Mouse (Mus musculus): ENCODE data around the gene Pirb. TPM values are rescaled to one million over a fixed set of nuclear protein-coding genes. Genes with fewer than 3 reads are reported as not detected.
A peak's percentile ranks its signal among the peaks of the same experiment; 100 is the strongest.
"Not testable (repeated sequence)": the region's sequence is repeated elsewhere in the genome, so short reads cannot be mapped to it uniquely, and the experiment has no call there.

Gene Pirb
- total and polyA plus RNA-seq, 3 experiments = 2.2 to 6.7 (median 2.4) TPM

GRCm38 (mm10) chr7:3707568-3708413, 12.4 kb downstream of the Pirb start:
- Histone ChIP-seq H3K27ac (no peak overlapping the region), H3K27me3 (ENCODE audit: control insufficient read depth, insufficient read depth, low read length) (no peaks in the 10 kb centered on the region), H3K9ac (ENCODE audit: low read depth, low read length) (no peak overlapping the region), H3K79me2 (replicated peaks; ENCODE audit: control insufficient read depth, insufficient read depth, low read length) (no peaks in the 10 kb centered on the region), H3K4me1 (ENCODE audit: control insufficient read depth, insufficient read depth, low read length) (peaks cover 5% of the 10 kb centered on the region), H3K4me3 (no peak overlapping the region), H3K36me3 (ENCODE audit: control insufficient read depth, insufficient read depth, low read length) (peaks cover 19% of the 10 kb centered on the region)
- intact Hi-C loops (cut with DNase I) = loop anchor here (10.0 kb wide), 2 partner anchors 413 to 737 kb away; partner anchors contain the start of gene Rdh13
- TF ChIP-seq POLR2A (IDR thresholded peaks at IDR 0.05; ENCODE audit: insufficient read depth, low read depth, low read length) (no peak), CTCF (IDR thresholded peaks at IDR 0.05) (no peak), EP300 (IDR thresholded peaks at IDR 0.05; ENCODE audit: insufficient read depth, low read depth, low read length) (no peak)
- DNase-seq = no peak
- WGBS = 65% methylated on average over 7 of the region's 7 CpGs

- intact Hi-C loops (cut with DNase I) = loop anchor here (10.0 kb wide), 2 partner anchors 412 to 738 kb away; partner anchors contain the start of gene Rdh13
- Histone ChIP-seq H3K27ac (no peak overlapping the region; the same call in 1 of the 2 replicates), H3K9ac (ENCODE audit: low read depth, low read length) (no peak overlapping the region), H3K4me1 (ENCODE audit: control insufficient read depth, insufficient read depth, low read length) (peaks cover 5% of the 10 kb centered on the region), H3K79me2 (replicated peaks; ENCODE audit: control insufficient read depth, insufficient read depth, low read length) (no peaks in the 10 kb centered on the region), H3K36me3 (ENCODE audit: control insufficient read depth, insufficient read depth, low read length) (peaks cover 19% of the 10 kb centered on the region), H3K27me3 (ENCODE audit: control insufficient read depth, insufficient read depth, low read length) (no peaks in the 10 kb centered on the region), H3K4me3 (no peak overlapping the region)
- TF ChIP-seq CTCF (IDR thresholded peaks at IDR 0.05) (no peak), EP300 (IDR thresholded peaks at IDR 0.05; ENCODE audit: insufficient read depth, low read depth, low read length) (no peak), POLR2A (IDR thresholded peaks at IDR 0.05; ENCODE audit: insufficient read depth, low read depth, low read length) (no peak; the same call in 1 of the 2 replicates)
- 42% methylated on average over 4 of the region's 4 CpGs for WGBS
- DNase-seq = peak in 1 of 2 experiments; percentile 45
These were observed 13.2 kb downstream of the Pirb start for GRCm38 (mm10) chr7:3707027-3707426.

- Histone ChIP-seq H3K4me1 (ENCODE audit: control insufficient read depth, insufficient read depth, low read length) (peaks cover 5% of the 10 kb centered on the region), H3K36me3 (ENCODE audit: control insufficient read depth, insufficient read depth, low read length) (peaks cover 19% of the 10 kb centered on the region), H3K9ac (ENCODE audit: low read depth, low read length) (peak overlapping the region; percentile 2; the same call in 1 of the 2 replicates), H3K27me3 (ENCODE audit: control insufficient read depth, insufficient read depth, low read length) (no peaks in the 10 kb centered on the region), H3K79me2 (replicated peaks; ENCODE audit: control insufficient read depth, insufficient read depth, low read length) (no peaks in the 10 kb centered on the region), H3K4me3 (no peak overlapping the region), H3K27ac (peak overlapping the region; percentile 15)
- WGBS = 39% methylated on average over 11 of the region's 11 CpGs
- DNase-seq = peak in 1 of 2 experiments; percentile 16
- TF ChIP-seq POLR2A (IDR thresholded peaks at IDR 0.05; ENCODE audit: insufficient read depth, low read depth, low read length) (no peak), CTCF (IDR thresholded peaks at IDR 0.05) (no peak), EP300 (IDR thresholded peaks at IDR 0.05; ENCODE audit: insufficient read depth, low read depth, low read length) (no peak)
- intact Hi-C loops (cut with DNase I) = loop anchor here (10.0 kb wide), 2 partner anchors 412 to 738 kb away; partner anchors contain the start of gene Rdh13
These were observed 13.8 kb downstream of the Pirb start for GRCm38 (mm10) chr7:3706343-3706934.

- Histone ChIP-seq H3K36me3 (ENCODE audit: control insufficient read depth, insufficient read depth, low read length) (peaks cover 19% of the 10 kb centered on the region), H3K9ac (ENCODE audit: low read depth, low read length) (peak overlapping the region; percentile 43), H3K4me1 (ENCODE audit: control insufficient read depth, insufficient read depth, low read length) (peaks cover 5% of the 10 kb centered on the region), H3K27me3 (ENCODE audit: control insufficient read depth, insufficient read depth, low read length) (no peaks in the 10 kb centered on the region), H3K4me3 (no peak overlapping the region), H3K79me2 (replicated peaks; ENCODE audit: control insufficient read depth, insufficient read depth, low read length) (no peaks in the 10 kb centered on the region), H3K27ac (no peak overlapping the region; the same call in 1 of the 2 replicates)
- 27% methylated on average over 6 of the region's 6 CpGs for WGBS
- DNase-seq = no peak
- TF ChIP-seq EP300 (IDR thresholded peaks at IDR 0.05; ENCODE audit: insufficient read depth, low read depth, low read length) = no peak
- no peak for TF ChIP-seq POLR2A (IDR thresholded peaks at IDR 0.05; ENCODE audit: insufficient read depth, low read depth, low read length)
- TF ChIP-seq CTCF (IDR thresholded peaks at IDR 0.05) = no peak
- intact Hi-C loops (cut with DNase I) = loop anchor here (10.0 kb wide), 2 partner anchors 411 to 739 kb away; partner anchors contain the start of gene Rdh13
These were observed 14.3 kb downstream of the Pirb start for GRCm38 (mm10) chr7:3705911-3706310.

GRCm38 (mm10) chr7:3705461-3705860, 14.7 kb downstream of the Pirb start:
- H3K27ac ChIP-seq = not testable (repeated sequence)
- WGBS = 7% methylated on average over 7 of the region's 7 CpGs
- intact Hi-C loops (cut with DNase I) = loop anchor here (10.0 kb wide), 2 partner anchors 411 to 739 kb away; partner anchors contain the start of gene Rdh13

More at GRCm38 (mm10) chr7:3705461-3705860, 14.7 kb downstream of the Pirb start:
- not testable (repeated sequence) for H3K79me2 ChIP-seq (replicated peaks; ENCODE audit: control insufficient read depth, insufficient read depth, low read length); DNase-seq; H3K27me3 ChIP-seq (ENCODE audit: control insufficient read depth, insufficient read depth, low read length); H3K4me1 ChIP-seq (ENCODE audit: control insufficient read depth, insufficient read depth, low read length); H3K9ac ChIP-seq (ENCODE audit: low read depth, low read length)
- peaks cover 19% of the 10 kb centered on the region for H3K36me3 ChIP-seq (ENCODE audit: control insufficient read depth, insufficient read depth, low read length)
- peak overlapping the region; percentile 71 for H3K4me3 ChIP-seq
